Mouse (Mus musculus) kidney, embryonic 15.5 days (tissue): ENCODE data around the gene Etl4. TPM values are rescaled to one million over a fixed set of nuclear protein-coding genes. Genes with fewer than 3 reads are reported as not detected.

Experiments used
- microRNA-seq: library from miRNA; unstranded; fragments of <30 nt; microRNA quantifications from one replicate; pipeline ENCODE4, GENCODE M21; 2016
- polyA plus RNA-seq: library from polyadenylated mRNA; unstranded; fragments of >200 nt; fragmentation: Nextera tagmentation; extraction: Ambion mirVana; gene quantifications from 2 replicates; pipeline ENCODE4 v1.2.1, GENCODE M21; 2015

The Etl4 gene
- polyA plus RNA-seq, 1 experiment from 2014 or later = 63.2 TPM

Small RNAs within 50 kb of the gene (microRNA-seq; reads per million reads assigned to microRNA genes)
- not detected for gene Gm44457
